ENCODE assay signal across 8 mouse cellular contexts in genomic region chr8:126582509-126582908, GRCm38 (mm10). TPM values are rescaled to one million over a fixed set of nuclear protein-coding genes. Genes with fewer than 3 reads are reported as not detected.
DNase-seq lines count a peak whose midpoint lies in the region; ATAC-seq lines count a peak whose summit lies in the region.

No protein-coding gene starts in this region.

- no peak overlapping the region for H3K4me2 ChIP-seq in stomach, embryonic 15.5 days

- intact Hi-C loops in heart, postnatal 36 days (cut with DNase I): loop anchor here (2.0 kb wide), 3 partner anchors 14 to 338 kb away; no protein-coding TSS in a partner anchor

- H3K4me3 ChIP-seq in limb, embryonic 10.5 days: no peak overlapping the region
- no peak overlapping the region for H3K4me3 ChIP-seq in stomach, embryonic 15.5 days (replicated peaks)

- peak; percentile 67 for ATAC-seq in erythroblast, adult 5-6 weeks (replicated peaks; ENCODE audit: low FRiP score, poor library complexity, severe bottlenecking)
- ATAC-seq in megakaryocyte progenitor cell, adult 5-6 weeks (replicated peaks; ENCODE audit: poor library complexity): peak; percentile 47
- ATAC-seq in stomach, embryonic 15.5 days (ENCODE audit: insufficient read depth, low FRiP score, low read depth): no peak

- H3K27me3 ChIP-seq in limb, embryonic 10.5 days (ENCODE audit: low read depth, poor library complexity, severe bottlenecking): no peaks in the 10 kb centered on the region
- no peaks in the 10 kb centered on the region for H3K27me3 ChIP-seq in stomach, embryonic 15.5 days (replicated peaks)

- peak; percentile 80 for DNase-seq in kidney, adult 18-20 months
- no peak for DNase-seq in kidney, adult 11 months
- DNase-seq in adrenal gland, adult 18-20 months (ENCODE audit: low spot score in 2 of 2): peak; percentile 79 to 80
- peak; percentile 79 to 86 for DNase-seq in heart, postnatal 36 days
- DNase-seq in limb, embryonic 10.5 days (ENCODE audit: low spot score): peak; percentile 64

- no peaks in the 10 kb centered on the region for H3K9me3 ChIP-seq in limb, embryonic 10.5 days (replicated peaks)
- no peaks in the 10 kb centered on the region for H3K9me3 ChIP-seq in stomach, embryonic 15.5 days

- H3K36me3 ChIP-seq in limb, embryonic 10.5 days: peaks cover 7% of the 10 kb centered on the region
- H3K36me3 ChIP-seq in stomach, embryonic 15.5 days: no peaks in the 10 kb centered on the region

- H3K27ac ChIP-seq in limb, embryonic 10.5 days: peak overlapping the region; percentile 99; the same call in 1 of the 2 replicates
- H3K27ac ChIP-seq in stomach, embryonic 15.5 days: peak overlapping the region; percentile 97; the same call in 1 of the 2 replicates

- no peak overlapping the region for H3K9ac ChIP-seq in stomach, embryonic 15.5 days

- 45% methylated on average over 6 of the region's 6 CpGs for WGBS in limb, embryonic 10.5 days
- WGBS in stomach, embryonic 15.5 days: 45% methylated on average over 6 of the region's 6 CpGs

- H3K4me1 ChIP-seq in limb, embryonic 10.5 days: peaks cover 44% of the 10 kb centered on the region
- H3K4me1 ChIP-seq in stomach, embryonic 15.5 days: peaks cover 17% of the 10 kb centered on the region

RNA-seq across cellular contexts. Expression of gene Irf2bp2, which starts 11.3 kb away (rescaled TPM):
- 100 to 1,000 TPM; 118 to 119 TPM for total RNA-seq in adrenal gland, adult 18-20 months (2021)
- 21.3 and 34.7 TPM in 2 replicates for total RNA-seq in erythroblast, adult 5-6 weeks (2015; ENCODE audit: low replicate concordance)
- 19.5 and 25.1 TPM in 2 replicates for total RNA-seq in erythroblast, adult 5-6 weeks (2017; ENCODE audit: low replicate concordance)
- total RNA-seq in heart, postnatal 36 days (2021): 10 to 100 TPM; 64.3 to 71.2 TPM
- polyA plus RNA-seq in limb, embryonic 10.5 days (2016; fragmentation: Nextera tagmentation; extraction: Ambion mirVana): 4.2 and 4.5 TPM in 2 replicates
- 109 and 114 TPM in 2 replicates for total RNA-seq in megakaryocyte progenitor cell, adult 5-6 weeks (2015)
- 95.7 and 110 TPM in 2 replicates for total RNA-seq in megakaryocyte progenitor cell, adult 5-6 weeks (2017)
- 12.5 and 13.4 TPM in 2 replicates for polyA plus RNA-seq in stomach, embryonic 15.5 days (2015; fragmentation: Nextera tagmentation; extraction: Ambion mirVana)
